Mouse (Mus musculus): ENCODE results near the gene Bmp2k.
A peak's percentile ranks its signal among the peaks of the same experiment; 100 is the strongest.

The Bmp2k gene

GRCm38 (mm10) chr5:96997310-96997801, at the start of gene Bmp2k:
Gene Bmp2k (plus strand): TSS chr5:96997689.
- DNase-seq (ENCODE audit: low read depth, low spot score), result peak; percentile 36

DNA sequence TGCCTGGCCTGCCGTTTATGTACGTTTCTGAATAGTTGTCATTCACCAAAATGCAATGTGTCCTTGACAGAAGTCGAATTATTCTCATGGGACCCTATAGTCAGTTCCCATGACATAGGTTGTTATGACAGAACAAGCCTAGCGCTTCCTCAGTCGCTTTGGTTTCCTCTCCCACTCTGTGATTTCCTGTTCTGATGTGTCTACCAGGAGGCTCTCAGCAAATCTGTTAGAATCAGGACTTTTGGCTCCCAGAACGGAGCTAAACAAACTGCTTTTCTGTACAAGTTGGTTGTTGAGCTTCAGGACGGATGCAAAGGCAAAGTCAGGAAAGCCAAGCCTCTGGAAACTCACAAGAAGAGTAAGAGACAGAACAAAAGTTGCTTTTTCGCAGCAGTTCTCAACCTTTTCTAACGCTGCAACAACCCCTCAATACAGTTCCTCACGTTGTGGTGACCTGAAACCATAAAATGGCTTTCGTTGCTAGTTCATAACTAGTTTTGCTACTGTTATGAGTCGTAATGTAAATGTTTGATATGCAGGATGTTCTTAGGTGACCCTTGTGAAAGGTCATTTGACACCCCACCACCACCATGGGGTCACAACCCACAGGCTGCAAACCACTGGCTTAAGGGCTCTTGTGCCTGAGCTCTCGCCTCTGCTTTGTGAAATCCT, 48.5 kb upstream of the Bmp2k start:
- DNase-seq (ENCODE audit: low read depth, low spot score), result no peak

DNA sequence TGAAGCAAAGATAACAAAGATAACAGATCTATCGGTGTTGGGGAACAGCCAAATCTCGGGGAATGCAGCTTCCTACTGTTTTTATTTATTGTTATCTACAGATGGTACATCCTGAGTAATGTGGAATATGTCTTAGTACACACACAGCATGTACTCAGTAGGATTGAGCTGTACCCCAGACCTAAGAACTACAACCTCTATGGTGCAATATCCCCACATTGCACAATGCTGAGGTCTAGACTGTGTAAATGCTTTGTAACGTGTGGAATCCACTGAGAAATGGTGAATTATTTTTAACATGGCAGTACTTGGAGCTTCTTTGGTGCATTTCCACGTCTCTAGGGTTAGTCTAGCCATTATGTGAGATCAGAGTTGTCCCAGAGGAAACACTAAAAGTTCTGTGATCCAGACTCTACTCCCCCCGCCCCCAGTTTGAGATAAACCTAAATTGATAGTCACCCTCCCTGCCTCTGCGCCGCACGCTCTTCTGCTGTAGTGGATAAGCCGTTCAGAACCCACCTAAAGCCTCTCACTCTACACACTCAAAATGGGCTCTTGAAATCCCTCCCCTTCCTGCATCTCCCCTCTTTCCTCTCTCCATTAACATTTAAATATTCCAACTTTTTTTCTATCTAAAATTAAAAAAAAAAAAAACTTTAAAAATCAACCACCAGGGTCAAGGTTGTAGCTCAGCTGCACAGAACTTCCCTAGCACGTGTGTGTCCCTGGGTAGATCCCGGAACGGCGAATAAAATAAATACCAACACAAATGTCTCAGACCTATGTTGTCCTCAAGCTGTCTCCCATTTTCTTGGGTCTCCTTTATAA, 47.4 kb upstream of the Bmp2k start:
- no peak for DNase-seq (ENCODE audit: low read depth, low spot score)

- no peak for DNase-seq (ENCODE audit: low read depth, low spot score)
Measured at GRCm38 (mm10) chr5:96950667-96951492, 46.6 kb upstream of the Bmp2k start.

DNA sequence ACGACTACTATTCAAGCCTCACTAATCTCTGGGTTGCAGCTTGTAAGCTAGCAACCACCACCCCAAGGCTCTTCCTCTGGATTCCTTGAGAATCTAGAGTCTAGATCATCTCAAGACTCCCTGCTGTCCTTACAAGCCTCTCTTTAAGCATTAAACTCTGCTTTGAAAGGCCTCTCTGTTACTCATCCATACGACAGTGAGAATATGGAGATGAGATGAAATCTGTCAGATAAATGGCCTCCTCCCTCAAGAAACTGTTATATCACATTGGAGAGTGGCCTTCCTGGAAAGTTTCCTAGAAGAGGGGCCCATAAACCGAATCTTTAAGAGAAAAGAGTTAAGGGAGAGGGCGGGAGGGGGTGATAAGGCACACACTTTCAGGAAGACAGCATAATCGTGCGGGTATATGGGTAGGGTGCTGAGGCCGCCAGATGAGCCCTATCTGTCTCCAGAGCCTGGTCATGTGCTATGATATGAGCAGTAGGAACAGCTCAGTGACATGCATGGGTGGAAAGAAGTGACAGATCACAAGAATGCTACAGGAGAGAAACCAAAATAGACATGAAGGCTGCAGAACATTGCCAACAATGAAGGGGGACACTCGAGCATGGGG, 45.9 kb upstream of the Bmp2k start:
- DNase-seq (ENCODE audit: low read depth, low spot score), result no peak

GRCm38 (mm10) chr5:96954040-96954439, 43.4 kb upstream of the Bmp2k start:
- no peak for DNase-seq (ENCODE audit: low read depth, low spot score)

- no peak for DNase-seq (ENCODE audit: low read depth, low spot score)
Measured at GRCm38 (mm10) chr5:96954466-96955027, 42.9 kb upstream of the Bmp2k start.

- DNase-seq (ENCODE audit: low read depth, low spot score), result no peak
Measured at GRCm38 (mm10) chr5:96956926-96957325, 40.6 kb upstream of the Bmp2k start.

GRCm38 (mm10) chr5:96961122-96961521, 36.4 kb upstream of the Bmp2k start:
- no peak for DNase-seq (ENCODE audit: low read depth, low spot score)

DNA sequence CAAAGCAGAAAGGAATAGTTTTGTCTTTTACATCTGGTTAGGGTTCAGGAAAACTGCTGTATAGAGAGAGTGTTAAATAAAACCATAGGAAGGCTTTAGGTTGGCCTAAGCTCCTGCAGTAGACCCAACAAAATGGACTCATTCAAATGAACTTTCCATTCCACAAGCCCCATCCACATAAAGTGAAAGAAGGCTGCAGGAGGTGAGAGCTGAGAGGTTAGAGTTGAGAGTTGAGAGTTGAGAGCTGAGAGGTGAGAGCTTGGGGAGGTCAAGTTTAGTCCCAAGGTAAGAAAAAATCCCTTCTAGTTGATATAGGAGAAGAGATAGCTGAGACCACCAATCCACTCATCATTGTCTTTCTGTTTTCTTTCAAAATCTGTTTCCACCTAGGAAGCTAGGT, 35.6 kb upstream of the Bmp2k start:
- DNase-seq (ENCODE audit: low read depth, low spot score), result no peak

GRCm38 (mm10) chr5:96962252-96962933, 35.1 kb upstream of the Bmp2k start:
- DNase-seq (ENCODE audit: low read depth, low spot score), result no peak

DNA sequence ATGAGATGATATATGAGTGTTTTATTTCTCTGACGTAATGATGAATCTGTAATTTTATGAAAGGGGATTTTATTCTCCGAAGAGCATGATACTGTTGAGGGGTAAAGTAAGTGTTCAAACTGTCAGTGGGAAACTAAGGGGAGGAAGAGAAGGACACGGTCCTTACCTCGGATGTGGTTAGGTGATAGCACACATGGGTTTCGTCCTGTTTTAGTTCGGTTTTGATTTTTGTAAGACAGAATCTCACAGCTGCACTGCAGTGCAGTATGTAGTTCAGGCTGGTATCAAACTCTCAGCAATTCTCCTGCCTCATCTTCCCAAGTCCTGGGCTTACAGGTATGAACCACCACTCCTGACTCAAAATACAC, 34.6 kb upstream of the Bmp2k start:
- no peak for DNase-seq (ENCODE audit: low read depth, low spot score)

DNA sequence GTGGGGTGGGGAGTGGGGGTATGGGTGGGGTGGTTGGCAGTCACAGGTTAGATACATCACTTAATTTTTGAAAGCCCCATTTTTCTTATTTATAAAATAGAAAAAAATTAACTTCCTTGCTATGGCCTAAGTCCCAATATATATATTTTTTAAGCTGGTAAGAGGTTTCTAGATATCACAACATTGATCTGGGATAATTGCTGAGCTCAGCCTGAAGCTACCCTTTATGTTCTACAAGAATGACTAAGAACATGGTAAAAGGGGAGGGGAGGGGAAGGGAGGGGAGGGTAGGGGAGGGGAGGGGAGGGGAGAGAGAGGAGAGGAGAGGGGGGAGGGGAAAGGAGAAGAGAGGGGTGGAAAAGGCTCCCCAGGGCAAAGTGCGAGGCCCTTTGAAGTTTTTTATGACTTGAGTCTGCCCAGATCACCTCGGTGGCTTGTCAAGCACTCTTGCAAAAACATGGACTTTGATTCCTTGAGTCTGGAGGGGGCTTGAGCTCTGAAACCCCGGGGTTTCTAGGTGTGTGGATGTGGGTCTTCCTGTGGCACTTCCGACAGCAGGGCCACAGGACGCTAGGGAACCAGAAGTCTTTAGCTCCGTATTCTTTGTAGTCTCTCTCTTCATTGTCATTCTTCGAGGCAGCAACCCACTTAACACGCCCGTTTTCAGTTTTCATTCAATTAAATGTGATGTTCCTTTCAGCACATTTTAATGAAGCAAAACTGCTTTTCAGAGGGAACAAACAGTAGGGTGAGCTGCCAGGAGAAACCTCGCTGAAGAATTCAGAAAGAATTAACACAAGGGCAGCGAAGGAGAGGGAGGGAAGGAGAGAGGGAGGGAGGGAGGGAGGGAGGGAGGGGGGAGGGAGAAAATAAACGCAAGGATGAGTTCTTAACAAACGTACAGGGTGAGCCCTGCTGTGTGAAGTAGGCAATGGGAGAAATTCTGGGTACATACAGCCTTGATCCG, 33.1 kb upstream of the Bmp2k start:
- no peak for DNase-seq (ENCODE audit: low read depth, low spot score)

DNA sequence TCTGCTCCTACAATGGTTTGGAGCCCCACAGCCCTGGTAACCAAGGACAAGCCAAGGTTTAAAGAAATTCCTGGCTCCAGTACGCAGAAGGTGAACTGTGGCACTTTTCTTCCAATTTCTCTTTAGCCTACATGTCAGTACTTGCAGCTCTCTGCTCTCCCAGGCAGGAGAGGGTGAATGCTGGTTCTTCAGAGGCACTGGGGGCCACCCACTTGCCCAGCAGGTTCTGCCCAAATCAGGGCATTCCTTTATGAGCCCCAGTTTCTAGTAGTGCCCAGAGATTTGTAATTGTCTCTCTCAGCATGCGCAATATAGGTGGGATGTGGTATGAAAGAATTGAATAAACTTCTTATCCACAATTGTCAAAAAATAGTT, 32.5 kb upstream of the Bmp2k start:
- no peak for DNase-seq (ENCODE audit: low read depth, low spot score)

GRCm38 (mm10) chr5:96965503-96965902, 32.0 kb upstream of the Bmp2k start:
- no peak for DNase-seq (ENCODE audit: low read depth, low spot score)

GRCm38 (mm10) chr5:96968628-96969027, 28.9 kb upstream of the Bmp2k start:
- no peak for DNase-seq (ENCODE audit: low read depth, low spot score)

DNA sequence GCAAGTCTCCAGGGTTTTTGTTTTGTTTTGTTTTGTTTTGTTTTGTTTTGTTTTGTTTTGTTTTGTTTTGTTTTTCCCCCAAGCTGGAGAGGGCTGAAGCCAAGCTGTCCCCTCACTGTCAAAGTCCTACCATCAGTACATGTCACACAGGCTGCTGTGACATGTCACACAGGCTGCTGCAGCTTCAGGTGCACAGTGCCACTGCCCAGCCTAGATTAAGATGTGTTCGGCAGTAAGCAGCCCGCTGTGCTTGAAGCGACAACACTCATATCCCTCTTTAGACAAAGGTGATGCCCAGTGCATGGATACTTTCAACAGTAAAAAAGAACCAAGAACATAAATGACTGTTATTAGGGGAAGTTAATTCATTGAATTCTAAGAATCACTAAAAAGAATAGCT, 28.5 kb upstream of the Bmp2k start:
- no peak for DNase-seq (ENCODE audit: low read depth, low spot score)

- no peak for DNase-seq (ENCODE audit: low read depth, low spot score)
Measured at GRCm38 (mm10) chr5:96969705-96970471, 27.6 kb upstream of the Bmp2k start.

DNA sequence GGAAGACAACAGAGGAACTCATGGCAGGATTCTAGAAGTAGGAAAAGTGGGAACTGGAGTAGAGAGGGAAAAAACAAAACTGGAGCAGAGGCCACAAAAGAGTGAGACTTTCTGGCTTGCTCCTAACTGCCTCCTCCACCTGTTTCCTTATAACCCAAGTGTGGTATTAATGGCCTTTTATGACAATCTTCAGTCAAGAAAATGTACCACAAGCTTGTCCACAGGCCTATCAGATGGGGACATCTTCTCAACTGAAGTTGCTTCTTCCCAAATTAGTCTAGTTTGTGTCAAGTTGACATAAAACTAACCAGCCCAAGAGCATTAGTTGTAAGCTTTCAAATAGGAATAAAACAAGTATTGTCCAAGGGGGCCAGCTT, 27.0 kb upstream of the Bmp2k start:
- DNase-seq (ENCODE audit: low read depth, low spot score), result no peak
